Mouse (Mus musculus): ENCODE results near the gene Snx13. TPM values are rescaled to one million over a fixed set of nuclear protein-coding genes. Genes with fewer than 3 reads are reported as not detected.

Gene Snx13
- 22.2 and 24.3 TPM in 2 replicates for polyA plus RNA-seq (2016; fragmentation: Nextera tagmentation; extraction: Ambion mirVana)

DNA sequence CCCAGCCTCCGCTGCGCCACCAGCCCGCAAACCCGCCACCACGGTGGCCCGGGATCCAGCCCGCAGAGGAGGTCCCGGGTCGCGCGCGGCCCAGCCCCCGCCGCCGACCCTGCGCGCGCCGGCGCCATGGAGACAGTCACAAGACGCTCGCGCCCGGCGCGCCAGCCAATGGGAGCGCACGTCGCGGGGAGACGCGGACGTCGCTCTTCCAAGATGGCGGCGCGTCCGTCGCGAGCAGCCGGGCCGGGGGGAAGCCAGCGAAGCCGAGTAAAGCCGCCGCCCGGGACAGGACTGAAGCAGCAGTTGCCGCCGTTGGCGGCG lies at the start of gene Snx13:
Snx13 (plus strand) TSS at position 188 of the 321 bp plus-strand sequence.
- Histone ChIP-seq H3K27ac (replicated peaks) (peak within 1 kb of the TSS; percentile 97), H3K9me3 (no peaks in the 10 kb centered on the region), H3K4me2 (replicated peaks) (peak within 1 kb of the TSS; percentile 88), H3K9ac (replicated peaks) (peak within 1 kb of the TSS; percentile 96), H3K4me3 (peak within 1 kb of the TSS; percentile 95), H3K4me1 (peaks cover 17% of the 10 kb centered on the region), H3K27me3 (peaks cover 6% of the 10 kb centered on the region), H3K36me3 (no peaks in the 10 kb centered on the region)
- WGBS, result under 1% methylated on average over 48 of the region's 51 CpGs
- peak; percentile 98 for ATAC-seq (ENCODE audit: low FRiP score, low read depth)

DNA sequence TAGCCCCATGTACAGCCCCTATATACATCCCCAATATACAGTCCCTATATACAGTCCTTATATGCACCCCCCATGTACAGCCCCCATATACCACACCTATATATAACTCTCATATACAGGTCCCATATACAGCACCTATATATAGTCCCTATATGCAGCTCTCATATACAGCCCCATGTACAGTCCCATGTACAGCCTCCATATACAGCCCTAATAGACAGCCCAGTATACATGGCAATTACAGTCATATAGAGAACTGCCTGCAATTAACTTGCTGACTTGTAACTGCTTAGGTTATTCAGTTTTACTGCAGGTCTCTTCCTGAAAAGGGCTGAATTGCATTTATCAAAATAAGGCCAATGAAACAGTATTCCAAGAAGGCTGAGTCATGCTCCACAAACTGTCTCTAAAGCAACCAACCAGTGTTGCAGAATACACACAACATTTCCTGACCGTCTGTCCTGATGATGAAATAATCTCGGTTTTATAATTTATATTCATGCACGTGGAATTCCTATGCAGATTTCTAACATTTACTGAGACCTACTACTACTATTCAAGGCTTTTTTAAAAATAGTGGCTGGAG lies 49.3 kb upstream of the Snx13 start:
- Histone ChIP-seq H3K4me2 (replicated peaks) (no peak overlapping the region), H3K27ac (replicated peaks) (no peak overlapping the region), H3K36me3 (no peaks in the 10 kb centered on the region), H3K9me3 (no peaks in the 10 kb centered on the region), H3K27me3 (no peaks in the 10 kb centered on the region), H3K4me1 (no peaks in the 10 kb centered on the region), H3K4me3 (no peak overlapping the region), H3K9ac (replicated peaks) (no peak overlapping the region)
- ATAC-seq (ENCODE audit: low FRiP score, low read depth), result no peak
- WGBS, result 92% methylated on average over 3 of the region's 3 CpGs

DNA sequence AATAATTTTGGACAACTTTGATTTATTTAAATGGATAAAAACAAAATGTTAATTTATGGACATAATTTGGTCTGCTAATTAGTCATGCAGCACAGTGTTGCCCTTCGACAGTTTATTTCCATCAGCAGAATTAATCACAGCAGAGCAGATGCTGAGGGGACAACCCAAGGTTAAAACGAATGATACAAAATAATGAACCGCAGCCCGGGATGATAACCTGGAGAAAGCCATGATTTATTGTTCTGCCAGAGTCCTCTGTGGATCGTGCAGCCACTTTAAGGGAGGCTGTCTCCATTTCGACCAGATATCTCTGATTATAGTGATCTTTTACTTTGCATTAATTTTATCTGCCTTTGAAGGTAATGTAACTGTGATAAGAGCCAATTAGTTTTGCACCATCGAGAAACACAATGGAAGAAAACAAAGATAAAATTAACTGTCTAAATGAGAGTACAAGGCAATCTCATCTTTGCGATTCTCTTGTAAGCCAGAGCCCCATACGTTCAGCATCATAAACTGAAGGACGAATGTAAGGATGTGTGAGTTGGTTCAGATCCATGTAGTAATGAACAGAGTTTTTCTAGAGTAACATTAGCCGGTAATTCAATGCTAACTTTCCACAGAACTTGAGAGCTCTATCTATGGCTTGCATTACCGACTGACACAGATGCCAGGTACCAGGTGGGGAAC lies 48.1 kb upstream of the Snx13 start:
- no peaks in the 10 kb centered on the region for H3K36me3 ChIP-seq
- no peak for ATAC-seq (ENCODE audit: low FRiP score, low read depth)
- no peaks in the 10 kb centered on the region for H3K9me3 ChIP-seq
- no peaks in the 10 kb centered on the region for H3K4me1 ChIP-seq
- H3K4me3 ChIP-seq, result no peak overlapping the region
- WGBS, result 83% methylated on average over 12 of the region's 12 CpGs
- no peak overlapping the region for H3K4me2 ChIP-seq (replicated peaks)
- H3K9ac ChIP-seq (replicated peaks), result no peak overlapping the region
- no peaks in the 10 kb centered on the region for H3K27me3 ChIP-seq
- H3K27ac ChIP-seq (replicated peaks), result no peak overlapping the region

DNA sequence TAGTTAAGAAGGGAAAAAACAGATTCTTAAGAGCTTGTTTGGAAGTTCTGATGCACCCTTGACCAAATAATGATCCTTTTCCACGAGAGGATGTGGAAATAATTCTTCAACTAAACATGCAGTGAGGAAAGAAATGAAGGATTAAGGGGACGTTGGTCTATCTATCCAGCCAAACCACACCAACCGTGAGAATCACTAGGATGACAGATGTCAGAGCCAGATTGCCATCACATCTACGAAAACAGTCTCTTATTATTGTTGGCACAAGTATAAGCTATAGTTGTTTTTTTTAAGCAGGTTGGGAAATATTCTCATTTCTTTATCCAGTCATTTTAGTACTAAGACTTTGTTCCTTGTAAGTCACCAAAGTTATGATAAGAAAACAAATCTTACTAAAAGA lies 46.7 kb upstream of the Snx13 start:
- Histone ChIP-seq H3K4me2 (replicated peaks) (no peak overlapping the region), H3K4me1 (no peaks in the 10 kb centered on the region), H3K9me3 (no peaks in the 10 kb centered on the region), H3K27me3 (no peaks in the 10 kb centered on the region), H3K4me3 (no peak overlapping the region), H3K9ac (replicated peaks) (no peak overlapping the region), H3K27ac (replicated peaks) (no peak overlapping the region), H3K36me3 (no peaks in the 10 kb centered on the region)
- no peak for ATAC-seq (ENCODE audit: low FRiP score, low read depth)
- 70% methylated on average over 4 of the region's 4 CpGs for WGBS

GRCm38 (mm10) chr12:35005748-35006147 lies 41.2 kb upstream of the Snx13 start:
- Histone ChIP-seq H3K4me2 (replicated peaks) (no peak overlapping the region), H3K4me3 (no peak overlapping the region), H3K27ac (replicated peaks) (no peak overlapping the region), H3K4me1 (peaks cover 17% of the 10 kb centered on the region), H3K9me3 (no peaks in the 10 kb centered on the region), H3K36me3 (no peaks in the 10 kb centered on the region), H3K9ac (replicated peaks) (no peak overlapping the region), H3K27me3 (no peaks in the 10 kb centered on the region)
- no peak for ATAC-seq (ENCODE audit: low FRiP score, low read depth)

DNA sequence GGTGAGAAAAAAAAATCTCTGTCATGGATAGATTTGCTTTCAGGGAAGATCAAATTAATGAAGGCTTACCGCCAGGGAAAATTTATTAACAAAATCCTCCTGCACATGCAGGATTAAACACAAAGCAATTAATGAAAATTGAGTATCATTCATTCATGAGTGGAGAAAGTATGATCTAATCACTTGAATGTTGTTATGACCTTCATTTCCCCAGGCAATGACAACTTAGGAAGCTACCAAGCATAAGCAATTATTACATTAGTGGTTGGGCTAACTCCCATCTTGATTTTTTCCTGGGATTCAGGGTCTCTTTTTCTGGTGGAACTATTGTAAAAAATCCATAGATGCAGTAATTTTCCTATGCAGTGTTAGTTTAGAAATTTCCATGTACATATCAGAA lies 39.1 kb upstream of the Snx13 start:
- WGBS, result 67% methylated on average over 1 of the region's 1 CpGs
- Histone ChIP-seq H3K36me3 (no peaks in the 10 kb centered on the region), H3K9me3 (no peaks in the 10 kb centered on the region), H3K4me1 (peaks cover 17% of the 10 kb centered on the region), H3K27ac (replicated peaks) (no peak overlapping the region), H3K27me3 (peaks cover 4% of the 10 kb centered on the region; the same call in 1 of the 2 replicates), H3K9ac (replicated peaks) (no peak overlapping the region), H3K4me2 (replicated peaks) (no peak overlapping the region), H3K4me3 (no peak overlapping the region)
- ATAC-seq (ENCODE audit: low FRiP score, low read depth), result peak; percentile 35; the same call in 1 of the 2 replicates

DNA sequence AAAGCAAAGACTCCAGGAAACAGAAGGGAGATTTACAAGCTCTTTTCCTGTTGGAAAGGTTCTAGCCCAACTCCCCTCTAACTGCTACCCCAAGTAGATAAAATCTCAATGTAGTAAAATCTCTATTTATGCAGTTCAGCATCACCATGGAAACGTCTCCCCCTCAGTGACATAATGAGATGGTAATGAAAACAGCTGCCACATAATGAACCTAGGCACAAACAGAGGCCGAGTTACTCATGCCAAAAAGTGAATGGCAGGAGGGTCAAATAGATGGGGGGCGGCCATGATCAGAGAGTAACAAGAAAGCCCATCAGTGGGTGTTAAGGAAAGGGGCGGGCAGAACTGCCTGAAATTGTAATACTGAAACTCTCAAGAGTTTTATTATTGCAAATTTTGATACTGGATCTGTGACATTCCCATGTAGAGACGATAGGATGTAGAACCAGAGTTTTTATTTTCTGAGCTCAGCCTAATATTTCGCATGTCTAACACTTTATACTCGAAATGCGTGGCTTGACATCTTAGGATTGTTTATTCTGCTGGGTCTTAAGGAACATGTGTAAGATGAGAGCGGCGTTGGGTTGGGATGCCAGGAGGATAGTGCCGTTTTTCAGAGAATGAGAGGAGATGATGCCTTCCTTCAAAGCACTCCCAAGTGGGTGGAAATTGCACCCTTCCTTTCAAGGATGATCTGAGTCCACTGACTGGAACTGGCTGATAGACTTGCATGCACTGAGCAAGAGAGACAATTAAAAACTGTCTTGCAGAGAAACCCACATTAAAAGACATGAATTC lies 38.4 kb upstream of the Snx13 start:
- Histone ChIP-seq H3K9me3 (no peaks in the 10 kb centered on the region), H3K4me3 (no peak overlapping the region), H3K4me1 (peaks cover 17% of the 10 kb centered on the region), H3K36me3 (no peaks in the 10 kb centered on the region), H3K4me2 (replicated peaks) (peak overlapping the region; percentile 24), H3K27me3 (peaks cover 4% of the 10 kb centered on the region; the same call in 1 of the 2 replicates), H3K27ac (replicated peaks) (peak overlapping the region; percentile 58), H3K9ac (replicated peaks) (no peak overlapping the region)
- peak; percentile 97 for ATAC-seq (ENCODE audit: low FRiP score, low read depth)
- WGBS, result 37% methylated on average over 11 of the region's 11 CpGs

GRCm38 (mm10) chr12:35011462-35011861 lies 35.5 kb upstream of the Snx13 start:
- Histone ChIP-seq H3K27ac (replicated peaks) (no peak overlapping the region), H3K27me3 (peaks cover 4% of the 10 kb centered on the region; the same call in 1 of the 2 replicates), H3K9ac (replicated peaks) (no peak overlapping the region), H3K9me3 (no peaks in the 10 kb centered on the region), H3K4me2 (replicated peaks) (no peak overlapping the region), H3K4me1 (peaks cover 17% of the 10 kb centered on the region), H3K36me3 (no peaks in the 10 kb centered on the region), H3K4me3 (no peak overlapping the region)
- 45% methylated on average over 1 of the region's 1 CpGs for WGBS
- no peak for ATAC-seq (ENCODE audit: low FRiP score, low read depth)

DNA sequence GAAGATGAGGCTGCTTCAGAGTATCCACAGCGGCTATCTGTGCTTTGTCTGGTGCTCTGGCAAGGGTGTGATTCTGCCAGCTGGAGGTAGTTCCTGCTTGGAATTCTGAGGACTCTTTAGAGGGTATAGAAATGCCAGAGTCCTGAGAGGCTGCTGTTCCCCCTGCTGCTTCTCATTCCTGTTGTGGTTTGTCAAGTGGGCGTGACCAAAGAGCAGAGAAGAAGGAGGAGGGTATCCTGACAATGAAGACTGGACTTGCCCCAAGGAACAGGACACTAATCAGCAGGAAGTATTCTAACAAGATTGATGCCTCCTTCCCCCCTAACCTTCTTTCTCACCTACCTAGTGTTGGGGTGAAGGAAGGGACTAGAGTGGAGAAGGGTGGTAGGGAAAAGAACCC lies 33.0 kb upstream of the Snx13 start:
- Histone ChIP-seq H3K27me3 (peaks cover 4% of the 10 kb centered on the region; the same call in 1 of the 2 replicates), H3K9me3 (no peaks in the 10 kb centered on the region), H3K4me1 (peaks cover 4% of the 10 kb centered on the region), H3K36me3 (no peaks in the 10 kb centered on the region), H3K27ac (replicated peaks) (no peak overlapping the region), H3K9ac (replicated peaks) (no peak overlapping the region), H3K4me2 (replicated peaks) (no peak overlapping the region), H3K4me3 (no peak overlapping the region)
- no peak for ATAC-seq (ENCODE audit: low FRiP score, low read depth)
- WGBS, result 69% methylated on average over 2 of the region's 2 CpGs

DNA sequence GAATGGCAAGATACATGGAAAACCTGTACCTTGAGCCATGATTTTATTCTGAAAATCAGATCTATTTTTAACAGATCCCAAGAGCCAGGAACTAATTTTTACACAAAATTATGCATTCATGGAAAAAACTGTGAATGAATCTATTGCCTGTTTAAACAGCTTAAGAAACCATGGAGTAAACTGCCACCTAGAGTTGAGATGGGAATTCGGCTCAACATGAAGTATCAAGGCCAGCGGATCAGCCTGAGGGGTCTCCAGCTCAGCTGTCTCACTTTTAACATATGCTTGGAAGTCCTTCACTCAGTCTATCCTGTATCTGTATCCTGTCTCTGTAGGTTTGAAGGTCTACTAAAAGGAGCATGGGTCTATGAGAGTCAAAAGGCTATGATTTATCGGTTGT lies 30.9 kb upstream of the Snx13 start:
- H3K9me3 ChIP-seq, result no peaks in the 10 kb centered on the region
- H3K36me3 ChIP-seq, result no peaks in the 10 kb centered on the region
- no peaks in the 10 kb centered on the region for H3K4me1 ChIP-seq
- no peak overlapping the region for H3K9ac ChIP-seq (replicated peaks)
- peaks cover 4% of the 10 kb centered on the region; the same call in 1 of the 2 replicates for H3K27me3 ChIP-seq
- no peak overlapping the region for H3K27ac ChIP-seq (replicated peaks)
- no peak overlapping the region for H3K4me3 ChIP-seq
- no peak overlapping the region for H3K4me2 ChIP-seq (replicated peaks)
- WGBS, result 65% methylated on average over 3 of the region's 3 CpGs
- peak; percentile 49; the same call in 1 of the 2 replicates for ATAC-seq (ENCODE audit: low FRiP score, low read depth)

GRCm38 (mm10) chr12:35016481-35017250 lies 30.3 kb upstream of the Snx13 start:
- no peaks in the 10 kb centered on the region for H3K9me3 ChIP-seq
- no peaks in the 10 kb centered on the region for H3K4me1 ChIP-seq
- ATAC-seq (ENCODE audit: low FRiP score, low read depth), result no peak
- H3K4me2 ChIP-seq (replicated peaks), result no peak overlapping the region
- H3K36me3 ChIP-seq, result no peaks in the 10 kb centered on the region
- WGBS, result 92% methylated on average over 9 of the region's 9 CpGs
- peaks cover 3% of the 10 kb centered on the region; the same call in 1 of the 2 replicates for H3K27me3 ChIP-seq
- H3K9ac ChIP-seq (replicated peaks), result no peak overlapping the region
- H3K4me3 ChIP-seq, result no peak overlapping the region
- H3K27ac ChIP-seq (replicated peaks), result no peak overlapping the region
